Mouse (Mus musculus): ENCODE data around the gene Ndrg4.

- TF ChIP-seq CTCF (IDR thresholded peaks at IDR 0.05; ENCODE audit: extremely low read depth, insufficient read depth, insufficient read length, insufficient replicate concordance), result no peak
- TF ChIP-seq POLR2A (IDR thresholded peaks at IDR 0.05; ENCODE audit: low read depth, low read length), result no peak
Measured at GRCm38 (mm10) chr8:95632840-95633239, 43.9 kb upstream of the Ndrg4 start.
